Mouse (Mus musculus): ENCODE results near the gene Ncor2. TPM values are rescaled to one million over a fixed set of nuclear protein-coding genes. Genes with fewer than 3 reads are reported as not detected.
A peak's percentile ranks its signal among the peaks of the same experiment; 100 is the strongest.

The Ncor2 gene
- polyA plus RNA-seq, 1 experiment from 2014 or later = 25.6 TPM

DNA sequence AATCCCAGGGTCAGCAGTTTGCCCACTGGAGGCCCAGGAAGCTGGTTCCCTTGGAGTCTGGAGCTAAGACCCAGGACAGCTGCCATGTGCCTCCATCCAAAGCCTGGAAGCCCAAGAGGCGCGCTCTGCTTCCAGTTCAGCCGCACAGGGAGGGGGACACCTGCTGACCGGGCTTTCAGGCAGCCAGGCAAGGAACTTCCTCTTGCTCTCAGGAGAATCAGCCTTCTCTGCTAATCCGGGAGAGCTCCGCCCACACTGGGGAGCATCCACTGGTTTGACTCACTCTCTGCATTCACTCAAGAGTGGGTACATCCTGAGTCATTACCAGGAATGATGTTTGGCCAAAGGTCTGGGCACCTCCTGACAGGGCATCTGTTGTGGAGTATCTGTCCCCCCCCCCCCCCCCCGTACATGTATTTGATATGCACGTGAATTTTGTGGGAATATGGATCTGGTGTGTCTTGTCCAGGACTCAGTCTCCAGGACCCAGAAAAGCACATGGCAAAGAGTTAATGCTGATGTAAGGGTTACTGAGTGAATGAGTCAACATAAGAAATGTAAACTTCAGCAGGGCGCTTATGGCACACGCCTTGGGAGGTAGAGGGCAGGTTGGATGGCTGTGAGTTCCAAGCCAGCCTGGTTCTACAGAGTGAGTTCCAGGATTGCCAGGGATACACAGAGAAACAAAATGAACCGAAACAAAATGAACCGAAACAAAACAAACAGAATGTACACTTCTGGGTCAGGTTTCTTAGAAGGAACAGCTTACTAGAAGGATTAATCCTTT, 10.0 kb upstream of the Ncor2 start:
- Histone ChIP-seq H3K9me3 (no peaks in the 10 kb centered on the region), H3K4me2 (no peak overlapping the region), H3K4me3 (no peak overlapping the region), H3K4me1 (peaks cover 4% of the 10 kb centered on the region), H3K27me3 (replicated peaks) (no peaks in the 10 kb centered on the region), H3K9ac (no peak overlapping the region), H3K36me3 (replicated peaks) (no peaks in the 10 kb centered on the region), H3K27ac (no peak overlapping the region)
- WGBS = 24% methylated on average over 12 of the region's 12 CpGs
- no peak; the same call in 1 of the 2 replicates for ATAC-seq (replicated peaks)

DNA sequence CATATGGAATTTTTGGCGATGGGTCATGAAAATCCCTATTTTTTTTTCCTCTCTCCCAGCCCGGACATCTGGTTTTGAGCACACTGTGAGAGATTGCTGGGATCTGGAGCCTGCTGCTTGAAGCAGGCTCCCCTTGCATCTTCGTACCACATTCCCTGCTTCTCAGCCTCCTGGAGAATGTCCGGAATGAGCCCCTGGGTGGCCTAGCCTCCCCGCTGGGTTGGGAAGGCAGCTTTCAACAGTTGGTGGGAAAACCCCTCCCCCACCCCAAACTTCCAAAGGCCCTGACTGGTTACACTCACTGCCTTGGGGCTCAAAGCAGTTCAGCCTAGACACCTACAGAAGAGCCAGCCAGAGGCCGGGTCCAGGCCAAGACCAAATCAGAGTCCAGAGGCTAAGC, 5.8 kb upstream of the Ncor2 start:
- Histone ChIP-seq H3K27ac (no peak overlapping the region), H3K36me3 (replicated peaks) (no peaks in the 10 kb centered on the region), H3K4me1 (peaks cover 16% of the 10 kb centered on the region), H3K9me3 (no peaks in the 10 kb centered on the region), H3K27me3 (replicated peaks) (no peaks in the 10 kb centered on the region), H3K4me3 (no peak overlapping the region), H3K4me2 (no peak overlapping the region), H3K9ac (no peak overlapping the region)
- ATAC-seq (replicated peaks) = no peak
- WGBS = 18% methylated on average over 6 of the region's 6 CpGs

- ATAC-seq (replicated peaks) = no peak
- Histone ChIP-seq H3K4me1 (peaks cover 17% of the 10 kb centered on the region), H3K27me3 (replicated peaks) (no peaks in the 10 kb centered on the region), H3K9ac (no peak overlapping the region), H3K9me3 (no peaks in the 10 kb centered on the region), H3K36me3 (replicated peaks) (no peaks in the 10 kb centered on the region), H3K27ac (no peak overlapping the region; the same call in 1 of the 2 replicates), H3K4me2 (peak overlapping the region; percentile 12), H3K4me3 (no peak overlapping the region)
- 17% methylated on average over 23 of the region's 23 CpGs for WGBS
Measured at GRCm38 (mm10) chr5:125183321-125184003, 4.4 kb upstream of the Ncor2 start.

GRCm38 (mm10) chr5:125180630-125181263, 1.7 kb upstream of the Ncor2 start:
- H3K4me2 ChIP-seq = no peak overlapping the region
- peaks cover 35% of the 10 kb centered on the region for H3K4me1 ChIP-seq
- no peak overlapping the region for H3K4me3 ChIP-seq
- H3K9me3 ChIP-seq = no peaks in the 10 kb centered on the region
- H3K27ac ChIP-seq = no peak overlapping the region
- no peaks in the 10 kb centered on the region for H3K36me3 ChIP-seq (replicated peaks)
- ATAC-seq (replicated peaks) = no peak
- 86% methylated on average over 6 of the region's 6 CpGs for WGBS
- H3K27me3 ChIP-seq (replicated peaks) = no peaks in the 10 kb centered on the region
- no peak overlapping the region for H3K9ac ChIP-seq

DNA sequence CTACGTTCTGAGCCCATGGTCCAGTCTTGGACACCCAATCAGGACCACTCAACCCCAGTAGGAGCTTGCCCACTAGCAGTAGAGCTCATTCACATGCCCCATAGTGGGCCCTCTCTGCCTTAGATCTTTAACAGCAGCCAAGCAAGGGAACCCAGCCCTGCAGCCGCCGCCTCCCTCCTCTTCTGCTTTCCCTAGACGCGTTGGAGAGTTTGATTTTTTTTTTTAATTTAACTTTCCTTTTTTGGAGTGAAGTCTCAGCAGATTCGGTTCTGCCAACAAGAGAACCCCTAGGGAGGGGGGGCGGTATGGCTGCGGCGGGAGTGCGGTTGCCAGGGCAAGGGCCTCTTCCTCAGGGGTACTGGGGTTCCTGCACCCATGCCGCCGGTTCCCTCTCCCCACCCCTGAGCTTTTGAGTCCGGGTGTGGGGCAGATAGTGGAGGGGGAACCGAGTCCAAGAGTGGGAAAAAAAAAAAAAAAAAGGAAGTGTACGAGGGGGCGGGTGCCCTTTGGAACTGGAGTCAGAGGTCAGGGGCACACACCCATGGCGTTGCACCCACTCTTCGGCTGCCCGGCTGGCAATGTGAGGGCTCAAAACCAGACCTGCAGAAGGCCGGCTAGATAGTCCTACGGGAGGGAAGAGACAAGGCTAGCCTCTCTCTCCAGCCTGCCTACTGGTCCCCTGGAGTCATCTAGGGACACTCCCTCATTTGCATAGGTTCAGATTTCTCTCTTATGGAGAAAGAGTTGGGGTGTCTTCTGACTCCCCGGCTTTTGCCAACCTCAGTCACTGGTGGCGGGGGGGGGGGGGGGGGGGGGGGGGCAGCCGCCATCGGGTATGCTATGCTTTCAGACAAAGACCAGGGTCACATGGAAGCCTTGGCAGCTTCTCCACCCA, 963 bp upstream of the Ncor2 start:
- 5% methylated on average over 22 of the region's 25 CpGs for WGBS
- peak overlapping the region; percentile 52 for H3K4me3 ChIP-seq
- H3K27ac ChIP-seq = peak overlapping the region; percentile 91
- H3K36me3 ChIP-seq (replicated peaks) = no peaks in the 10 kb centered on the region
- no peaks in the 10 kb centered on the region for H3K9me3 ChIP-seq
- H3K4me2 ChIP-seq = peak overlapping the region; percentile 54
- no peak; the same call in 1 of the 2 replicates for ATAC-seq (replicated peaks)
- H3K27me3 ChIP-seq (replicated peaks) = no peaks in the 10 kb centered on the region
- peak overlapping the region; percentile 39 for H3K9ac ChIP-seq
- peaks cover 42% of the 10 kb centered on the region for H3K4me1 ChIP-seq

DNA sequence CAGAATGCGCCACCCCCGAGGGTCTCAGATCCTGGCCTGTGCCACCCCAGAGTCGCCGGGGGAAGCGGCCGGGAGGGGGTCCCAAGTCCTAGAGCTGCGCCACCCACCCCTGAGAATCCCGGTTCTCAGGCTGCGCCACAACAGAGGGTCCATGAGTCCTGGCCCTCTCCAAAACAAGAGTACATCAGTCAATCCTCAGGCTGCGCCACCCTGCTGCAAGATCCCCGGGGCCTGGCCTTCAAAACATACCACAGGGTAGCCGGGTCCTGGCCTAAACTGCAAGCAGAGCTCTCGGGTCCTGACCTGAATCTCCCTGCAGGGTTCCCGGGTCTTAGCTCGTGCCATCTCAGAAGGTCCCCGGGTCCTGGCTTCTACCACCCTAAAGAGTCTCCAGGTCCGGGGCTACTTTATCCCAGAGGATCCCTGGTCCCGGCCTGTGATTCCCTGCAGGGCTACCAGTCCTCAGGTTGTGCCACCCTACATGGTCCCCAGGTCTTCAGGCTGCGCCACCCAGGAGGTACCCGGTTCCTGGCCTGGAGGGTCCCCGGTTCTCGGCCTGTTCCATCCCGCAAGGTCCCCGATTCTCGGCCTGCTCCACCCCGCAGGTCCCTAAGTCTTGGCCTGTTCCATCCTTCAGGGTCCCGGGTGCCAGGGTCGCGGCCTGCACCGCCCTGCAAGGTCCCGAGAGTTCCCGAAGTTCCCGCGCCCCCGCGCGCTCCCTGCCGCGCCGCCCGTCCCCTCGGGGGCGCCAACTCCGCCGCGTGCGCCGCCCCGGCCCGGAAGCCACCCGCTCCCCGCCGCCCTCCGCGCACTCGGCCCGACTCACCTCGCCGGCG, 630 bp downstream of the Ncor2 start:
- Histone ChIP-seq H3K27ac (peak overlapping the region; percentile 91), H3K27me3 (replicated peaks) (no peaks in the 10 kb centered on the region), H3K9me3 (no peaks in the 10 kb centered on the region), H3K4me3 (peak overlapping the region; percentile 52), H3K4me2 (peak overlapping the region; percentile 91), H3K4me1 (peaks cover 49% of the 10 kb centered on the region), H3K9ac (peak overlapping the region; percentile 79), H3K36me3 (replicated peaks) (no peaks in the 10 kb centered on the region)
- WGBS = under 1% methylated on average over 60 of the region's 60 CpGs
- ATAC-seq (replicated peaks) = peak; percentile 40

- Histone ChIP-seq H3K9ac (peak overlapping the region; percentile 79), H3K4me1 (peaks cover 54% of the 10 kb centered on the region), H3K36me3 (replicated peaks) (no peaks in the 10 kb centered on the region), H3K27ac (peak overlapping the region; percentile 91), H3K4me3 (peak overlapping the region; percentile 52), H3K9me3 (no peaks in the 10 kb centered on the region), H3K27me3 (replicated peaks) (no peaks in the 10 kb centered on the region), H3K4me2 (peak overlapping the region; percentile 91)
- under 1% methylated on average over 44 of the region's 44 CpGs for WGBS
- ATAC-seq (replicated peaks) = peak; percentile 17
Measured at GRCm38 (mm10) chr5:125177481-125178134, 1.4 kb downstream of the Ncor2 start.

DNA sequence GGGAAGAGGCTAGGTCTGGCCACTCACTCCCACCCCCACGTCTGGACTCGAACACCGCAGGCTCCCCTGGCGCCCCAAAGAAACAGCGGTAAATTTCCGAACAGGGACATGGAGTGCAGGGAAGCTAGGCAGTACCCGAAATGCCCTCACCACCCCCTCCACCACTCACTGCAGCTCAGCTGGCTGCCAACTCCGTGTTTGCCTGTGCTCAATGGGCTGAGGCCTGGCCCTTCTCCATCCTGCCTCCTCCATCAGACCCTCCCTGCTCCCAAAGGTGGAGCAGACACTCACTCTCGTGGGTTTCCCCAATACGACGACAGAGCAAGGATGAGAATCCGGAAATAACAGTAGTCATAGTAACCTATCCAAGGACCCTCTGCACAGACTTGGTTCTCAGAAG, 2.2 kb downstream of the Ncor2 start:
- Histone ChIP-seq H3K4me1 (peaks cover 62% of the 10 kb centered on the region), H3K9ac (peak overlapping the region; percentile 79), H3K27ac (peak overlapping the region; percentile 91), H3K4me3 (peak overlapping the region; percentile 52), H3K36me3 (replicated peaks) (no peaks in the 10 kb centered on the region), H3K4me2 (peak overlapping the region; percentile 91), H3K9me3 (no peaks in the 10 kb centered on the region), H3K27me3 (replicated peaks) (no peaks in the 10 kb centered on the region)
- ATAC-seq (replicated peaks) = 0 out of 2 replicates have a peak, but pooled peaks have one; percentile 10
- 6% methylated on average over 12 of the region's 12 CpGs for WGBS

- peak overlapping the region; percentile 79 for H3K9ac ChIP-seq
- no peaks in the 10 kb centered on the region for H3K27me3 ChIP-seq (replicated peaks)
- no peak for ATAC-seq (replicated peaks)
- peak overlapping the region; percentile 52 for H3K4me3 ChIP-seq
- peaks cover 67% of the 10 kb centered on the region for H3K4me1 ChIP-seq
- H3K4me2 ChIP-seq = peak overlapping the region; percentile 91
- 11% methylated on average over 5 of the region's 5 CpGs for WGBS
- H3K9me3 ChIP-seq = no peaks in the 10 kb centered on the region
- H3K36me3 ChIP-seq (replicated peaks) = no peaks in the 10 kb centered on the region
- peak overlapping the region; percentile 91 for H3K27ac ChIP-seq
Measured at GRCm38 (mm10) chr5:125176370-125176766, 2.7 kb downstream of the Ncor2 start.

DNA sequence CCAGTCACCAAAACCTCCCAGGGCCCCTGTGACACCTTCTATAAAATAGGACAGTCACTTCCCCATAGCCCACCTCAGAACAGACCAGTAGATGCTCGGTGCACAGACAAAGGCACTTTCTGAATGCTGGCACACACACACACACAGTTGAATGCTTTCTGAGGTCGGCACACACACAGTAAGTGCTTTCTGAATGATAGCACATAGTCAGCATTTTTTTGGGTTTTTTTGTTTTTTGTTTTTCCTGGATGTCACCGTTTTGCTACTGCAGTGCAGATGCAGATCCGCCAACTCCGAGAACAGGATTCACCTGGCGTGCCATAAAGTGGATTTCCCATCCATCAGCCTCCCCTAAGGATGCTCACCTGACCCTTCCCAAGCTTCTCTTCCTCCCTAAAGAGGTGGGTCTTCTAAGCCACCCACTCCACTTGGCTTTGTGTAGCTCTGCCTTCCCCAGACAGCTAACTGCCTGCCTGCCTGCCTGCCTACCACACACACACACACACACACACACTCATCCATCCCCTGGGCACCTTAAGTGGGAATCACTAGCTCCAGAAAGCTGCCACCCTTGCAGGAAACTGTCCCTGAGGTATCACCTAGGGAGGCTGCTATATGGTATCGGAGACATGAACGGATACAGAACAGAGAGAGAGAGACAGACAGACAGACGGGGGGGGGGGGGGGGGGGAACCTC, 3.2 kb downstream of the Ncor2 start:
- H3K4me3 ChIP-seq = peak overlapping the region; percentile 52
- H3K36me3 ChIP-seq (replicated peaks) = no peaks in the 10 kb centered on the region
- WGBS = 51% methylated on average over 9 of the region's 9 CpGs
- H3K4me1 ChIP-seq = peaks cover 72% of the 10 kb centered on the region
- no peaks in the 10 kb centered on the region for H3K9me3 ChIP-seq
- 0 out of 2 replicates have a peak overlapping the region, but pooled peaks have one; percentile 12 for H3K9ac ChIP-seq
- ATAC-seq (replicated peaks) = no peak
- no peaks in the 10 kb centered on the region for H3K27me3 ChIP-seq (replicated peaks)
- peak overlapping the region; percentile 91 for H3K27ac ChIP-seq
- peak overlapping the region; percentile 91 for H3K4me2 ChIP-seq

Data from midbrain, embryonic 15.5 days (tissue).